Mouse (Mus musculus): ENCODE results near the gene Zmynd15. TPM values are rescaled to one million over a fixed set of nuclear protein-coding genes. Genes with fewer than 3 reads are reported as not detected.

Zmynd15 gene
- total RNA-seq, 2 experiments from 2014 or later = 0.92 to 2.0 TPM

DNA sequence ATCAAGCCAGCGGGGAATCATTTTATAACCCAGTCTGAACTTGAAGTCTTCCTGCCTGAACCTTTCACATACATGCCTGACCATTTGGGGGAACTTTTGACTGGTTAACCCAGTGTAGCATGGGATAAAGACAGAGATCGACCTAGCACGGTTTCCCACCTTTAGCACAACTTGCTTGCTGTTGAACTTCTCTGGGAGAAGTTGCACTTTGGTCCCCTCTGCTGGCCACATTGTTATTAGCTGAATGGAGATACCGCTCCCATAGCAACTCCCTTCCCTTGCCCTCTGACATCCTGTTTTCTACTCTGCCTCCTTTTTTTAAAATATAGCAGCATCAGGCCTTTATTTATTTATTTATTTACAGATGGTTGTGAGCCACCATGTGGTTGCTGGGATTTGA lies 47.2 kb downstream of the Zmynd15 start:
- DNase-seq = peak; percentile 89

GRCm38 (mm10) chr11:70506962-70507515 lies 47.8 kb downstream of the Zmynd15 start:
- no peak for DNase-seq

DNA sequence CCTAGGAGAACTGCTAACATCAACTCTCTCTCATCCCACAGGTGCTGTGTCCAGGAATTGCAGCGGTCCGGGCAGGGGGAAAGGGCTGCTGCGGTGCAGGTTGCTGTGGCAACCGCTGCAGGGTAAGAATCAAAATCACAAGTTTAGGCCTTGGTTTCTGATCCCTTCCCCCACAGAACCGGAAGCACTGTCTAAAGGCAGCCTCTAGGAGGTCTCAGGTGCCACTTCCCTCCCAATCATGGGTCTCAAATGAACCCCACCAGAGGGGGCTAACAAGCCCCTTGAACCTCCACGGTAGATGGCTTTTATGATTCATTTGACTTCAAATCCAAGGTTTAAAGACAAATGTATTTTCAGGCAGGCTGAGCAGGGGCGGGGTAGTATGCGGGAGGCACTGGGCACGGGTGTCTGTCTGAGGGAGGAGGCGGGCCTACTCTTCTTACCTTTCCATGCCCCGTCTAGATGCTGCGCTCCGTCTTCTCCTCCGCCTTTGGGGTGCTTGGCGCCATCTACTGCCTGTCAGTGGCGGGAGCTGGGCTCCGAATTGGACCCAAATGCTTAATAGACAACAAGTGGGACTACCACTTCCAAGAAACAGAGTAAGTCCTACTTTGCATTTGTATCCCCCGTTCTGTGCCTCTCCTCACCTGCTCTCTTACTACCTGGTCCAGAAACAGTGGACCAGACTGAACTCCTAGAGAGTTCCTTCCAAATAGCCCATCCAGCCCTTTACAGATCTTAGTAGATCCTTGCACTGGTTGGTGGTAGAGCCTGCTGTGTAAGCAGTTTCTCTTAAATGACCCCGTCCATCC lies 50.7 kb downstream of the Zmynd15 start:
- peak; percentile 44 for DNase-seq

GRCm38 (mm10) chr11:70511242-70511641 lies 52.0 kb downstream of the Zmynd15 start:
- DNase-seq = no peak

DNA sequence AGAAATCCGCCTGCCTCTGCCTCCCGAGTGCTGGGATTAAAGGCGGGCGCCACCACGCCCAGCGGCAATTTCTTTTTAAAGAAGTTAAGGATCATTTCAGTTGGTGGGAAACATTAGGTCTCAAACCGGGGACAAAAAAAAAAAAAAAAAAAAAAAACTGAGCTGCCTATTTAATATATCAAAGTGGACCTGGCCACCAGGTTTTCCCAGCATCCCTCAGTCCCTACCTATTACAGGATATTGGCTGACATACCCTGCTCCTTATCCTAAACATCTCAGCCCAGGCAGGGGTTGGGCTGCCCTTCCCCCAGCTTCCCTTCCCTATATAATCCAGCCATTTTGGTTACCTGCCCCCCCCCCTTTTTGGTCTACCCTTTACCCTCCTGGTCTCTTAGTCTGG lies 52.6 kb downstream of the Zmynd15 start:
- no peak for DNase-seq

DNA sequence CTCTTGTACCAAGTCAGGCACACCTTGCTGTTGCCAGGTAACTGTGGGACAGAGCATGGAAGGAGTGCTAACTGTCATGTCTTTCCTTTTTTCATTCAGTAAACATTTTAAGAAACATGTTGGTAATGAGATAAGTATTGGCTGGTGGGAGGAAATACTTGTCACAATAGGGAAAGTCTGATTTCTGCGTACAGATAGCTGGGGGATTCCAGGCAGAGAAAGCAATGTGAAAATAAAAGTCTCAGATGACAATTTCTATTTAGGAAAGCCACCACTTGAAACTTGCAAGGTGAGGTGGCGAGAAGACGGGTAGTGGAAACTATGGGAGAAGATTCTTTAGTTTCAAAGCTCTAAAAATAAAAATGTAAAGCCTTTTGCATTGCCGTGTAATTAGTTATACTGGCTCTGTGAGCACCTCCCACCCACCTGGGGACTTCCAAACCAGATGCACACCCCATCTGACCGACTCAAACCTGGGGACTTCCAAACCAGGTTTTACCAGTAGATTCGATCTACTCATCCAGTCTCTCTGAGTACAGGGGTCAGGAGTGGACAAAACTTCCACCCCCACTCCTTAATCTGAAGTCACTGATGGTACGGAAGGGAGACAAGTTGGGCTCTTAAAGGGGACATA lies 53.6 kb downstream of the Zmynd15 start:
- DNase-seq = no peak

- peak; percentile 25 for DNase-seq
Measured at GRCm38 (mm10) chr11:70513520-70513919, 54.3 kb downstream of the Zmynd15 start.

GRCm38 (mm10) chr11:70514288-70514687 lies 55.1 kb downstream of the Zmynd15 start, which contains the start of gene Vmo1:
Gene Vmo1, minus strand, starts transcription at chr11:70514616.
- no peak for DNase-seq

Small RNA genes within 50 kb of the gene (microRNA-seq; reads per million reads assigned to microRNA genes)
- 0.35 to 0.41 reads per million in 2 experiments for gene Mir7115

Other genes starting within 250 kb of the Zmynd15 start
- gene Slc16a11, start 246.7 kb upstream of the Zmynd15 start, total RNA-seq (2021) = under 1 TPM in 1 of 2 experiments, not detected in 1; 0.43 TPM
- gene Slc16a13, start 238.4 kb upstream of the Zmynd15 start, total RNA-seq (2021) = 1 to 10 TPM; 6.3 to 6.5 TPM
- gene Bcl6b, start 229.6 kb upstream of the Zmynd15 start, total RNA-seq (2021) = 10 to 100 TPM; 47.0 to 53.6 TPM
- 10 to 100 TPM; 72.3 to 79.4 TPM for gene 0610010K14Rik, start 221.5 kb upstream of the Zmynd15 start, total RNA-seq (2021)
- gene Gm21988, start 219.6 kb upstream of the Zmynd15 start, total RNA-seq (2021) = 1 to 10 TPM; 2.4 to 2.6 TPM
- gene Rnasek, start 219.6 kb upstream of the Zmynd15 start, total RNA-seq (2021) = 10 to 100 TPM; 95.8 to 96.1 TPM
- gene Alox12, start 204.1 kb upstream of the Zmynd15 start, total RNA-seq (2021) = 1 to 10 TPM; 2.8 to 3.0 TPM
- gene Alox12e, start 136.8 kb upstream of the Zmynd15 start, total RNA-seq (2021) = under 1 TPM in 1 of 2 experiments, not detected in 1; 0.20 TPM
- gene Alox15, start 107.4 kb upstream of the Zmynd15 start, total RNA-seq (2021) = under 1 TPM; 0.19 to 0.52 TPM
- 10 to 100 TPM; 25.6 to 27.9 TPM for gene Pelp1, start 49.4 kb upstream of the Zmynd15 start, total RNA-seq (2021)
- 10 to 100 TPM; 12.0 to 12.7 TPM for gene Arrb2, start 26.8 kb upstream of the Zmynd15 start, total RNA-seq (2021)
- 10 to 100 TPM; 12.3 to 13.2 TPM for gene Med11, start 7.5 kb upstream of the Zmynd15 start, total RNA-seq (2021)
- gene Cxcl16, start 551 bp downstream of the Zmynd15 start, total RNA-seq (2021) = 1 to 10 TPM; 6.2 to 6.5 TPM
- 1 to 10 TPM; 1.7 to 2.5 TPM for gene Tm4sf5, start 45.8 kb downstream of the Zmynd15 start, total RNA-seq (2021)
- gene Vmo1, start 55.2 kb downstream of the Zmynd15 start, total RNA-seq (2021) = under 1 TPM in 1 of 2 experiments, not detected in 1; 0.43 TPM
- gene Gltpd2, start 59.8 kb downstream of the Zmynd15 start, total RNA-seq (2021) = not detected
- gene Psmb6, start 65.9 kb downstream of the Zmynd15 start, total RNA-seq (2021) = 100 to 1,000 TPM; 296 TPM
- not detected for gene Gm40193, start 73.5 kb downstream of the Zmynd15 start, total RNA-seq (2021)
- gene Pld2, start 80.6 kb downstream of the Zmynd15 start, total RNA-seq (2021) = 1 to 10 TPM; 8.3 to 9.3 TPM
- gene Mink1, start 103.4 kb downstream of the Zmynd15 start, total RNA-seq (2021) = 10 to 100 TPM; 38.2 to 42.5 TPM
- gene 4930544D05Rik, start 156.4 kb downstream of the Zmynd15 start, total RNA-seq (2021) = not detected
- gene Chrne, start 159.8 kb downstream of the Zmynd15 start, total RNA-seq (2021) = not detected
- gene Gp1ba, start 179.7 kb downstream of the Zmynd15 start, total RNA-seq (2021) = under 1 TPM; 0.16 to 0.26 TPM
- 10 to 100 TPM; 42.1 to 42.8 TPM for gene Rnf167, start 187.8 kb downstream of the Zmynd15 start, total RNA-seq (2021)
- gene Slc25a11, start 188.0 kb downstream of the Zmynd15 start, total RNA-seq (2021) = 100 to 1,000 TPM; 311 to 313 TPM
- 100 to 1,000 TPM; 572 to 580 TPM for gene Pfn1, start 195.2 kb downstream of the Zmynd15 start, total RNA-seq (2021)
- 1,000 to 10,000 TPM; 1,339 to 1,391 TPM for gene Eno3, start 197.8 kb downstream of the Zmynd15 start, total RNA-seq (2021)
- 10 to 100 TPM; 86.2 to 92.3 TPM for gene Spag7, start 210.0 kb downstream of the Zmynd15 start, total RNA-seq (2021)
- 10 to 100 TPM; 22.2 to 23.5 TPM for gene Camta2, start 228.7 kb downstream of the Zmynd15 start, total RNA-seq (2021)
- 1 to 10 TPM; 1.7 to 2.2 TPM for gene Inca1, start 240.7 kb downstream of the Zmynd15 start, total RNA-seq (2021)
- gene Kif1c, start 241.1 kb downstream of the Zmynd15 start, total RNA-seq (2021) = 100 to 1,000 TPM; 238 to 241 TPM